8 mouse cellular contexts compared by ENCODE assay signal in the genomic region with DNA sequence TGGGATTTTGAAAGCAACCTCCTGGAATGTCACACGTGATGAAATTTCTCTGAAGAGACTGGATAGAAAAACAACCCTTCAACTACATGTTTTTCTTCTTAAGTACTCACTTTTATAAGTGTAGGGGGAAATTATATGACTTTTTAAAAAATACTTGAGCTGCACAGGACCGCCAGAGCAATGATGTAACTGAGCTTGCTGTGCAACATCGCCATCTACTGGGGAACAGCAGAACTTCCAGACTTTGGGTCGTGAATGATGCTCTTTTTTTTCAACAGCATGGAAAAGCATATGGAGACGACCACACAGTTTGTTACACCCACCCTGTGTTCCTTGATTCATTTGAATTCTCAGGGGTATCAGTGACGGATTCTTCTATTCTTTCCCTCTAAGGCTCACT. TPM values are rescaled to one million over a fixed set of nuclear protein-coding genes. Genes with fewer than 3 reads are reported as not detected.
DNase-seq lines count a peak whose midpoint lies in the region; ATAC-seq and TF ChIP-seq lines count a peak whose summit lies in the region.

No protein-coding gene starts in this region.

- ATAC-seq in hindbrain, embryonic 16.5 days, result peak; percentile 69
- ATAC-seq in midbrain, postnatal 0 days (ENCODE audit: low FRiP score), result peak; percentile 53
- no peak for ATAC-seq in stomach, embryonic 16.5 days (ENCODE audit: insufficient read depth, low FRiP score)

- peak overlapping the region; percentile 35; the same call in 1 of the 2 replicates for H3K9ac ChIP-seq in hindbrain, embryonic 16.5 days (ENCODE audit: low read depth, low read length)
- H3K9ac ChIP-seq in midbrain, postnatal 0 days (replicated peaks; ENCODE audit: low read length, poor library complexity, severe bottlenecking), result no peak overlapping the region
- H3K9ac ChIP-seq in stomach, embryonic 16.5 days (ENCODE audit: low read length), result no peak overlapping the region

- peak; percentile 95 for TF ChIP-seq CTCF in midbrain, postnatal 0 days (IDR thresholded peaks at IDR 0.05)

- peak; percentile 20 for DNase-seq in ovary, postnatal 10 days (ENCODE audit: low spot score)
- DNase-seq in ovary, adult 18-20 months (ENCODE audit: low spot score), result no peak
- DNase-seq in brain, adult 2 months (ENCODE audit: low read depth, low spot score), result peak; percentile 79
- peak; percentile 23 for DNase-seq in fibroblast of lung, adult 2 months (ENCODE audit: low read depth)
- peak; percentile 33 to 65 for DNase-seq in left cerebral cortex, postnatal 36 days (ENCODE audit: low spot score in 2 of 2)
- DNase-seq in midbrain, postnatal 0 days (ENCODE audit: low spot score), result peak; percentile 75

- H3K36me3 ChIP-seq in hindbrain, embryonic 16.5 days (ENCODE audit: control insufficient read depth, insufficient read depth, low read length), result no peaks in the 10 kb centered on the region
- no peaks in the 10 kb centered on the region for H3K36me3 ChIP-seq in midbrain, postnatal 0 days (ENCODE audit: insufficient read depth, low read length)
- no peaks in the 10 kb centered on the region for H3K36me3 ChIP-seq in stomach, embryonic 16.5 days (ENCODE audit: control insufficient read depth, insufficient read depth, low read length)

- 0% methylated on average over 6 of the region's 6 CpGs for WGBS in hindbrain, embryonic 16.5 days
- WGBS in midbrain, postnatal 0 days, result 2% methylated on average over 6 of the region's 6 CpGs
- 2% methylated on average over 6 of the region's 6 CpGs for WGBS in stomach, embryonic 16.5 days

- no peaks in the 10 kb centered on the region for H3K9me3 ChIP-seq in hindbrain, embryonic 16.5 days (ENCODE audit: control insufficient read depth, low read length)
- H3K9me3 ChIP-seq in midbrain, postnatal 0 days (ENCODE audit: low read length), result no peaks in the 10 kb centered on the region
- H3K9me3 ChIP-seq in stomach, embryonic 16.5 days (replicated peaks; ENCODE audit: control insufficient read depth, low read length), result no peaks in the 10 kb centered on the region

- 0 out of 2 replicates have a peak, but pooled peaks cover 3% of the 10 kb centered on the region for H3K27me3 ChIP-seq in hindbrain, embryonic 16.5 days (replicated peaks; ENCODE audit: control insufficient read depth, insufficient read depth, low read length)
- H3K27me3 ChIP-seq in midbrain, postnatal 0 days (ENCODE audit: insufficient read depth, low read length), result no peaks in the 10 kb centered on the region
- H3K27me3 ChIP-seq in stomach, embryonic 16.5 days (ENCODE audit: control insufficient read depth, insufficient read depth, low read length), result no peaks in the 10 kb centered on the region

- intact Hi-C loops in left cerebral cortex, postnatal 36 days (cut with DNase I), result loop anchor here (5.0 kb wide), 2 partner anchors 65 to 160 kb away; partner anchors contain the start of gene Rimklb

- peak overlapping the region; percentile 53 for H3K4me2 ChIP-seq in hindbrain, embryonic 16.5 days (ENCODE audit: low read length)
- peak overlapping the region; percentile 43 for H3K4me2 ChIP-seq in midbrain, postnatal 0 days (ENCODE audit: low read depth, low read length, poor library complexity, severe bottlenecking)
- H3K4me2 ChIP-seq in stomach, embryonic 16.5 days (ENCODE audit: low read depth, low read length), result peak overlapping the region; percentile 12; the same call in 1 of the 2 replicates

- no peak overlapping the region for H3K27ac ChIP-seq in hindbrain, embryonic 16.5 days (ENCODE audit: low read depth, low read length)
- no peak overlapping the region for H3K27ac ChIP-seq in midbrain, postnatal 0 days (ENCODE audit: low read depth, low read length)
- no peak overlapping the region for H3K27ac ChIP-seq in stomach, embryonic 16.5 days (ENCODE audit: low read length)

- H3K4me1 ChIP-seq in hindbrain, embryonic 16.5 days (ENCODE audit: control insufficient read depth, insufficient read depth, low read depth, low read length), result peaks cover 4% of the 10 kb centered on the region
- no peaks in the 10 kb centered on the region for H3K4me1 ChIP-seq in midbrain, postnatal 0 days (ENCODE audit: insufficient read depth, low read length)
- H3K4me1 ChIP-seq in stomach, embryonic 16.5 days (ENCODE audit: control insufficient read depth, insufficient read depth, low read length), result no peaks in the 10 kb centered on the region

- peak overlapping the region; percentile 23; the same call in 1 of the 2 replicates for H3K4me3 ChIP-seq in hindbrain, embryonic 16.5 days (ENCODE audit: low read length)
- peak overlapping the region; percentile 12; the same call in 1 of the 2 replicates for H3K4me3 ChIP-seq in midbrain, postnatal 0 days (ENCODE audit: low read depth, low read length)
- H3K4me3 ChIP-seq in stomach, embryonic 16.5 days (replicated peaks; ENCODE audit: low read length), result no peak overlapping the region; the same call in 1 of the 2 replicates

RNA-seq across cellular contexts. Expression of gene Aicda, which starts 8.9 kb away (rescaled TPM):
- 0.33 and 0.54 TPM in 2 replicates for polyA plus RNA-seq in hindbrain, embryonic 16.5 days (2015; fragmentation: Nextera tagmentation; extraction: Ambion mirVana)
- not detected for total RNA-seq in left cerebral cortex, postnatal 36 days (2021)
- total RNA-seq in midbrain, postnatal 0 days (2014; rRNA removed), result 0.11 and 1.3 TPM in 2 replicates
- 0.49 and 0.53 TPM in 2 replicates for polyA plus RNA-seq in midbrain, postnatal 0 days (2015; fragmentation: Nextera tagmentation; extraction: Ambion mirVana)
- 0.14 TPM in 1 of 2 replicates, not detected in the other for polyA plus RNA-seq in stomach, embryonic 16.5 days (2015; fragmentation: Nextera tagmentation; extraction: Ambion mirVana)

RNA-seq across cellular contexts. Expression of gene Apobec1, which starts 39.8 kb away (rescaled TPM):
- 1.3 and 2.8 TPM in 2 replicates for polyA plus RNA-seq in hindbrain, embryonic 16.5 days (2015; fragmentation: Nextera tagmentation; extraction: Ambion mirVana)
- 1 to 10 TPM in 1 of 2 experiments, under 1 TPM in 1; 0.79 to 2.3 TPM for total RNA-seq in left cerebral cortex, postnatal 36 days (2021)
- 0.88 and 0.90 TPM in 2 replicates for total RNA-seq in midbrain, postnatal 0 days (2014; rRNA removed)
- 1.7 and 2.1 TPM in 2 replicates for polyA plus RNA-seq in midbrain, postnatal 0 days (2015; fragmentation: Nextera tagmentation; extraction: Ambion mirVana)
- polyA plus RNA-seq in stomach, embryonic 16.5 days (2015; fragmentation: Nextera tagmentation; extraction: Ambion mirVana), result 6.1 and 6.2 TPM in 2 replicates

RNA-seq across cellular contexts. Expression of gene Gdf3, which starts 47.4 kb away (rescaled TPM):
- polyA plus RNA-seq in hindbrain, embryonic 16.5 days (2015; fragmentation: Nextera tagmentation; extraction: Ambion mirVana), result 0.06 TPM in 1 of 2 replicates, not detected in the other
- total RNA-seq in left cerebral cortex, postnatal 36 days (2021), result not detected
- not detected in 2 replicates for total RNA-seq in midbrain, postnatal 0 days (2014; rRNA removed)
- not detected in 2 replicates for polyA plus RNA-seq in midbrain, postnatal 0 days (2015; fragmentation: Nextera tagmentation; extraction: Ambion mirVana)
- polyA plus RNA-seq in stomach, embryonic 16.5 days (2015; fragmentation: Nextera tagmentation; extraction: Ambion mirVana), result 0.14 and 0.18 TPM in 2 replicates

RNA-seq across cellular contexts. Expression of gene Mfap5, which starts 56.8 kb away (rescaled TPM):
- 3.6 and 3.9 TPM in 2 replicates for polyA plus RNA-seq in hindbrain, embryonic 16.5 days (2015; fragmentation: Nextera tagmentation; extraction: Ambion mirVana)
- not detected for total RNA-seq in left cerebral cortex, postnatal 36 days (2021)
- 1.9 and 2.5 TPM in 2 replicates for total RNA-seq in midbrain, postnatal 0 days (2014; rRNA removed)
- 6.5 and 10.1 TPM in 2 replicates for polyA plus RNA-seq in midbrain, postnatal 0 days (2015; fragmentation: Nextera tagmentation; extraction: Ambion mirVana)
- polyA plus RNA-seq in stomach, embryonic 16.5 days (2015; fragmentation: Nextera tagmentation; extraction: Ambion mirVana), result 86.4 and 115 TPM in 2 replicates
